Mouse (Mus musculus): Measurements from ENCODE around the gene Tbc1d8.

Tbc1d8 gene

DNA sequence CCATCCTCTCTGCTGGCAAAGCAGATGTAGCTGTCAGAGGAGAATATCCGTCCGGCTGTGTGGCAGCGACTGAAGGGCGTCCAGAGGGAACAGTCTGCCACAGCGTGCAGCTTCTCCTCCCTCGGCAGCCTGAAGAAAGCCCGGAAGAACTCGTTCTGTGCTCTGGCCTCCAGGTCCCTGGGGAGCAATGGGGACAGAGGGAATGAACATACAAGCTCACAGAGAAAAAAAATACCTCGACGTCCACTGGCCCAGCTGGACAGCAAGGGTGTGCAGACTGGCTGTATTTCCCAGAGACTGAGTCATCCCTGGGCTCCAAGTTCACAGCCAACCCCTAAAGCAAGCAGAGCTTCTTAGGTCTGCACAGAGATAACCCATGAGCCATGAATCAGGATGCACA is 84.5 kb downstream of the Tbc1d8 start:
- no peak for DNase-seq (ENCODE audit: low spot score)

DNA sequence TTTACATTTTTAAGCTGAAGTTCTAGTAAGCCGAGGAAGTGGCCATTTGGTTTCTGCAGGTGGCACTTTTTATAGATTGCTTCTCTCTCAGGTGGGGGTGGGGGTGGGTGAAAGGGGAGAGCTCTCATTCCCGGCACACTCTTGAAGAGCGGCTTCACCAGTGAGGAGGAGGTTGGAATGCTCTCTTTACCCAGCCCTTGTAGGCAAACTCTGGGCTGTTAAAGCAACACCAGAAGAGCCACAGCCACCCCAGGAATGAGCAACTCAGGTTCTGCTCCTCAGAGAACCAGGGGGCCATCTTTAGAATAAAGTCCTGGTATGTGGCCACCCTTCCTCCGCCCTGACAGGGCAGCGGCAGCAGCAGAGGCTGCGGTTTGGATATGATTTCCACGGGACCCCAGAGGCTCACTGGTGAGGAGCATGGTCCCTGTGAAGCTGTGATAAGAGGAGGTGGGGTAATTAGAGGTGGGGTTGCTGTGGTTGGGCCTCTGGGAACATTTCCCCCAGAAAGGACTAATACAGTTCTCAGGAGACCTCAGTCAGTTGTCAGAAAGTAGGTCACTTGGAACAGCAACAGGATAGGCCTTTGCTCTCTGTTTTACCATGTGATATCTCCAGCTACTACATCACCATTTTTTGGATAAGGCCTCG is 85.2 kb downstream of the Tbc1d8 start:
- DNase-seq (ENCODE audit: low spot score), result no peak

DNA sequence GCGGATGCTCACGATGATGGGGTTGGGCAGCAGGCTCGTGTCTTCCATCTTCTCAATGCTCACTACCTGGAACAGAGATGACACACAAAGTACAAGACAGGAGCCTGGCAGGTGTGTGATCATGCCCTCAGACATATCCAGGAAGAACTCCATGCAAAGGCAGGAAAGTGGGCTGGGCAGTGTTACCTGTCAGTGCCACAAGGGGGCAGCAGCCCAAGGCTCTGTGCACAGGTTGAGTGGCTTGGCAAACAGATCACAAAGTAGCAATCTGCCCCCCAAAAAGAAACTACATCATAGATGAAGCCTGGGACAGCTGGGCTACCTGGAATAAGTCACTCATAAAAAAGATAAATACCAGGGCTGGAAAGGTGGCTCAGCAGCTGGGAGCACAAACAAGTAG is 86.4 kb downstream of the Tbc1d8 start:
- peak; percentile 74 for DNase-seq (ENCODE audit: low spot score)

DNA sequence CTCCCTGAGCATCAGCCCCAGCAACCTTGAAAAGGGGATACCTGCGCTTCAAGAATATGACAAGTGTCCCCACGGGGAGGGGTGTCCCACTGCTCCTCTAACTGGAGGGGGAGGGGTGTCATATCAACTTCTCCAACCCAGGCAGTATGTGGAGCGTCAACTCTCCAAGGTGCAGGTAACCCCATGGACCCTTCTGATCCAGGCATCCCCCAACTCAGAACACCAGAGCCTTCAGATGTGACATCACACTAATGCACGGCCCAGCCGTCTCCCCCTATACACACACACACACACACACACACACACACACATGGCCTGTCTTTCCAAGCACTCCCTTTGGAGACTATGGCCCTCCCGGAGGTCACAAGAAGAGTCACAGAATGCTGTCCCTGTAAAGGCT is 86.9 kb downstream of the Tbc1d8 start:
- DNase-seq (ENCODE audit: low spot score), result no peak

DNA sequence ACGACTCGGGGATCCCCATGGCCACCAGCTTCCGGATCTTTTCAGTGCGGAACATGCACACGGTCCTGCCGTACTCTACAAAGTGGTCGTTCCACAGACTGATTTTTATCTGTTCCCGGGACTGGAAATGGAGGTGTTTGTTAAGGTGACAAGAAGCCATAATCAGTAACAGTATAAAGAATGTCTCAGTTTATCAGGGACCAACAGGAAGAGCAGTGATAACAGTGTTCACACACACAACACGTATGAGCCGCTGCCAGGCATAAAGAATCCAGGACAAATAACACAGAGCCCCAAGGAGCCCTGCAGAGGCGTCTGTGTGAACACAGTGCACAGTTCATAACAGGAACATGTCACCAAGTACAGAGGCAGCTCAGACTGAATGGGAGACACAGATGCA is 89.2 kb downstream of the Tbc1d8 start:
- no peak for DNase-seq (ENCODE audit: low spot score)

DNA sequence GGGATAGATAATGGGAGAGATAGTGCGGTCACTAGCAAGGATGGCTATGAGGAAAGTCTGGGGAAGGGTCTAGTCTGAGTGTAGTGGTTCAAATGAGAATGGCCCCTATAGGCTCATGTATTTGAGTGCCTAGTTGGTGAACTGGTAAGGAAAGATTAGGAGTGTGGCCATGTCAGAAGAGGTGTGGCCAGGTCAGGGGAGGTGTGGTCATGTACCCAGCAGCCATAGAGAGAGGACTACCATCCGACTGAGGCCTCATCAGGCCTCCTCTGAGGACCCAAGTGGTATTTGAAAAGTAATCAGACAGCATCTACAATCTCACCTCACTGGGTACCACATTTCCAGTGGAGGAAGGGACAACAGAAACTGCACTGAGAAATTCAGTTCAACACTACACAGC is 90.4 kb downstream of the Tbc1d8 start:
- DNase-seq (ENCODE audit: low spot score), result no peak

DNA sequence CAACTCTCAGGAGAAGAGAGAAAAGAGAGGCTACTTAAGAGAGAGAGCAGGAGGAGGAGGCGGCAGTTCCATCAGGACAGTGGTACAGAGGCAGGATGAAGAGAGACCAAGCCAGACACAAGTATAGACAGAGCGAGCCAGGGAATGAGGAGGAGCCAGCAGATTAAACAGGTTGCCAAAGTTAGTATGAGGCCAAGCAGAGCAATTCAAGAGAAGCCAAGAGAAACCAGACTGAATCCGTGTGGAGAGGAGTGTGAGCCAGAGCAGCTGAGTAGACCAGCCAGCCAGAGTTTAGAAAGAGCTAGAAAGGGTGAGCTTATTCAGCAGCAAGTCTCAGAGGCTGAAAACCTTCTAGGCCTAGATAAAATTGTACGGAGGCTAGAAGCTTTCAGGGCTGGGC is 91.1 kb downstream of the Tbc1d8 start:
- DNase-seq (ENCODE audit: low spot score), result no peak

DNA sequence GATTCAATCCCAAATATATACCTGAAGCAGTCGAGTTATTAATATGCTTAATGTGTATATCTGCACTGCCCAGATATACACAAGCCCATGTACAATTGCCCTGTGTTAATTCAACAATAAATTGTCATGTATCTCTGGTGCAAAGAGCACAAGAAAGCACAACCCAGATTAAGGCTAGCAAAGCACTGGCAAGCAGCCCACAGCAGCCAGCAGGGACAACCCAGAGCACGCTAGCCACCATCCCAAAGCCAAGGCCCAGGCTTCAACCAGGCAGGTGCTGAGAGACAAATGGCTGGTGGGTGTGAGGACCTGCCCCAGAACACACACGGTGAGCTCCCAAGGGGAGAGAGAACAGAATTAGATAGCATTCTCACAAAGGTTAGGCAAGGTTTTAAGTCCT is 92.1 kb downstream of the Tbc1d8 start:
- no peak for DNase-seq (ENCODE audit: low spot score)

DNA sequence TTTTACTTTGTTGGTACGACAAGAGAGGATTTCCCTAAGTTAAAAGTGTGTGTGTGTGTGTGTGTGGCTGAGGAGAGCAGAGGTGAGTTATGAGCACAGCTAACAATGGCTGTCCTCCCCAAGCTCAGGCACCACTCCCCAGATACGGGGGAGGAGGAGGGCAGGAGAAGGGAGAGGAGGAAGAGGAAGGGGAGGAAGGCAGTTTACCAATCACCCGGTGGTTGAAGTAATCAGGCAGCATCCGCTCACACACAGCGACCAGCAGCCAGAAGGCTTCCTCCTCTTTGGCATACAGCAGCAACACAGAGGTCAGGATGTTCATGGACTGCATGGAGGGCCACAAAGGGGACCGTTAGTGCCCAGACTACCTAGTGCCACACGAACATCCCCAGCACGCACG is 93.6 kb downstream of the Tbc1d8 start:
- no peak for DNase-seq (ENCODE audit: low spot score)

DNA sequence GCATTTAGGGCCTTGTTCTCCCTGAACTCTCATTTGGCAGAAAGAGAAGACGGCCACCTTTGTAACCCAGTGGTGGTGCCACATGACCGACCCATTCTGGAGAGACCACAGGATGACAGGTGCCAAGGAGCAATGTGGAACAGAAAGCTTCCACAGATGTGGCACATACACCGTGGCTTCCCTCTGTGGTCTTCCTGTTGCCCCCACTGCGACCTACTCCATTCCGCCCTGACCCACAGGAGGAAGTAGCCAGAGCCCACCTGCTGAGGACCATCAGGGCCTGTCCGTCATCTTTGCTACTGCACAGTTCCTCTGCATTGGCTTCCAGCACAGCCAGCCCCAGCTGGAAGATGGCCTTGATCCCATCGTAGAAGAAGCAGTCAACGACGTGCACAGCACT is 97.5 kb downstream of the Tbc1d8 start:
- no peak for DNase-seq (ENCODE audit: low spot score)

DNA sequence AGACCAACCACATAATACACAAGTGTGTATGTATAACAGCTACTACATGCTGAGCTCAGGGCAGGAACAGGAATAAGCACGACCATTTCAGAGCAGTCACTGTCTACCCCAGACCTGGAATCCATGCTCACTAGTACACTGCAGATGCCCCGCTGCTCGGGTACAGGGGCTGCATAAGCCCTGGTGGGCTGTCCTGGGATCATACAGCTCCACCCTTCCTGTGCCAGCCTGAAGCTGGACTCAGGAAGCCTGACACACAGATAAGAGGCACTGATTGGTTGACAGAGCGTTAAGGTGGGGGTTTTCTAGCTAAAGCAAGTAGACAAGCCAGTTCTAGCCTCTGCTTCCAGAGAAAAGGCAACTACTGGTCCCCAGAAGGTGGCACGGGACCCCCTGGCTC is 99.5 kb downstream of the Tbc1d8 start:
- DNase-seq (ENCODE audit: low spot score), result no peak

DNA sequence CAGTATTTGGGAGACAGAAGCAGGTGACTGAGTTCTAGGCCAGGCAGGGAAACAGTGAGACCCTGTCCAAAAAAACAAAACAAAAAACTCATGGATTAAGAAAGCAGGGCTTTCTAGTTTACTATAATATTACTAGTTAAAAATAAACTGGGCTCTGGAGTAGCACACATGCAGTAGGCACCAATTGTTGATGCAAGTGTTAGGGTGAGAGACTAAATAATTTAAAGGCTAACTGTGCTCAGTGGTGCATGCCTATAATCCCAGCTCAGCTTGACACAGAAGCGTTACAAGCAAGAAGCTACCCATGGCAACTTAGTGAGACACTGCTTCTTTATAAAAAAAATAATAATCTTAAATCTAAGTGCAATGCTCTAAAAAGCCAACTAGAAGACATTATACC is 100.0 kb downstream of the Tbc1d8 start:
- DNase-seq (ENCODE audit: low spot score), result no peak

DNA sequence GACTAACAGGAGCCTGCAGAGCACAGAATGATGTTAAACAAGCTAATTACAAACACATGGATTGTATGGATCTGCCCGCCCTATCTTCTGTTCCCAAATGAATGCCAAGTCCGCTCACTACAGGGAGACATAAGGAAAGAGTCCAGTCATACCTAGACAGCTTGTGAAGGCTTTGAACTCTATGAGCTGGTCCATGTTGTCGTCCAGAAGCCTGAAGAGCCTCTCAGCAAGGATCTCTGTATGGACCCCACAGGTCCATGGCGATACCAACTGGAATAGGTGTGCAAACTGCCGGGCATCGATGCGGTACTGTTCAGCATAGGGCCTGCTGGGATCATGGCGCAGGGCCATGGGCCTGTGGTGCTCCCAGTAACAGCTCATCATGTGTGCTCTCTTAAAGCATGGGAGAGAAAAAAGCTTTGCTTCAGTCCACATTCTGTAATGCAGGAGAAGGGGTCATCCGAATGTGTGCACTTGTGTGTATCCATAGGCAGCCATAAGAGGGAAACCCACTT is 101.8 kb downstream of the Tbc1d8 start:
- DNase-seq (ENCODE audit: low spot score), result no peak

DNA sequence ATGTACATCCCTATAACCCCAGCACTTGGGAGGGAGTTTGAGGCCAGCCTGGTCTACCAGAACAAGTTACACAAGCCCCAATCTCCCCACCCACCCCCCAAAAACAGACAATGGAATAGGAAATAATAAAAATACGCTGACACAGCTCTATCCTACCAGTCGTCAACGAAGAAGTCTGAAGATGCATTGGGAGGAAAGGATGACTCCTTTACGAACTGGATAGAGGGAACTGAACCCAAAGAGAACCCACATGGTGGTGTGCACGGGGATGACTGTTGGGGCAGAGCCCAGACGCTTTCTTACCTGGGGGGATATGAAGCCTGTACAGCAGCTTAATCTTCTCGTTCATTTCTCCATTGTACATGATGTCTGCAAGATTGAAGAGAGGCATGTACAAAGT is 102.4 kb downstream of the Tbc1d8 start:
- DNase-seq (ENCODE audit: low spot score), result no peak

DNA sequence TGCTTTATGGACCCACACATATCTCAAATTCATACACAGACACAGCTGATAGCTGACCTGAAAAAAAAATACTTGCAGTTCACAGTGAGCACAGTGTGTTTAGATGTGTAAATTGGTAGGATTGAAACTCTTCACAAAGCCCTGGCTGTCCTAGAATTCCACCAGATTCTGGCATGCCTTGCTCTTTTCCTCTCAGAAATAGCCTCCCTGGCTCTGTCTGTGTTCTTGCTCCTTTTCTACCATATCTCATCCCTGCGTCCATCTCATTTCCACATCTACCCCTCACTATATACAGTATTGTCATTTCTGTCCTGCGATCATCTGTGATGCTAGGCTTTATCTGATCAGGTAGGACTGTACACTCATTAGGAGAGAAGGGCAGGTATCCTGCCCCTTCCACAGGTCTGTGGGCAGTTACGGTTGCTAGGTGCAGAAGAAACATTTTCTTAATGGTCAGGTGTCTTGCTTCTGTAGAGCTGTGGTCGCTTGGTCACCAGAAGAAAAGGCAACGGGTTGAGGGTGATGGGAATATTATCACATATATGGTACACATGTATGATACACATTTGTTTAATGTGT is 104.2 kb downstream of the Tbc1d8 start:
- DNase-seq (ENCODE audit: low spot score), result no peak

DNA sequence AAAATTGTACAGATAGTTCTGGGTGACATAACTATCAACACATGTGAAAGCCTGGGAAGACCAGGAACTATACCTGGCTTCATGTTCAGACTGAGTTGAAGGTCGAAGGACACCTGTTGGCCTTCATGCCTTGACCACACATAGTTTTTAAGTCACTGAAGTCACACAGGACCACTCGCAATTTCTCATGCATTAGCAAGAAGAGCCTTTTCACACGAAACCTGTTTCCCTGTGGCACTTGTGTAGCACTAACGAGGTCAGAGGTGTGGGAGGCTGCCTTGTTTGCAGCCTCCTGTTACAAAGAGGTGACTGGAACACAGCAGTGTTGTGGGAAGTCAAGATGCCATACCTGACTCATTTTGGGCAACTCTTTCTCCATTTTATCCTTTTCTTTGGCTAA is 105.2 kb downstream of the Tbc1d8 start:
- no peak for DNase-seq (ENCODE audit: low spot score)

DNA sequence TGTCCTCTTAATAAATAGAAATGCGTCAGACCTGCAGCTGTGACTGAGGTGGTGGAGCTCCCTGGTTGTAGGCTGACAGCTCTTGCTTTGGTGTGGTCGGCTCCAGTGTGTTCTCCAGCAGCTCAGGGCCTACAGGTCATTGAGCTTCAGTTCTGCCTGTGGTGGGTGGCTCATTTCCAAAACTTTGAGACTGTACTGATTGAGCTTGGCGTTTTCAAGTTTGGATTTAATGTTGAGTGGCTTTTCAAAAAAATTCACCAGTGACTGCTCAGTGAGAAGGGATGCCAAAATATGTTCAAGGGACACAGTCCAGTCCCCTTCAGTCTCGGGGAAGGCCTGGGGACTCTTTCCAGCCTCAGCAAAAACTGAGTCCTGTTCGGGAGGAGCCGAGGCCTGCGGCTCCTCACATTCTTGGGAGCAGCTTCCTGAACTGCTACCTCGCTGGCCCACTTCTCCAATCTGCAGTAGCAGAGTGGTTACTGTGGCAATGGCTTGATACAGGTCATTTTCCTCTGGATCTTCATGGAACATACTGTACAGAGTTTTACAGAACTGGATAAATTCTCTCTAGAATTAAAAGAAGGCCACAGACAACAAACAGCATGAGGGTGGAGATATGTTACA is 106.2 kb downstream of the Tbc1d8 start:
- no peak for DNase-seq (ENCODE audit: low spot score)

DNA sequence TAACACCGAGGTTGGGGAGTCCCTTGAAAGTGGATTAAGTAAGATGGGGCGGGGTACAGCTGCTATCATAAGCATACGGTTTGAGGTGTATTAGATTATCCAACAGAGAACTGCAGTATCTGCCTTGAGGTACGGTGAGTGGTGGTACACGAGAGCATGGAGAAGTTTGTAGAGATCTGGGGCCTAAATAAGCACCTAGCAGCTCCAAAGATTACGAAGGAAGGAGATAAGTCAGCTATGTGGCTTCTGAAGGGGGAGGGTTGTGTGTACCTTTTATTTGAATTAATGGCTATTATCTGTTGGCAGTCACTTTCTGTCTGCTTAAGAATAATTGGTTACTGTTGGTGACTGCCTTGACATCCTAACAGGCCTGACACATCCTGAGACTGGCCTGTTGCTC is 108.1 kb downstream of the Tbc1d8 start:
- DNase-seq (ENCODE audit: low spot score), result no peak

DNA sequence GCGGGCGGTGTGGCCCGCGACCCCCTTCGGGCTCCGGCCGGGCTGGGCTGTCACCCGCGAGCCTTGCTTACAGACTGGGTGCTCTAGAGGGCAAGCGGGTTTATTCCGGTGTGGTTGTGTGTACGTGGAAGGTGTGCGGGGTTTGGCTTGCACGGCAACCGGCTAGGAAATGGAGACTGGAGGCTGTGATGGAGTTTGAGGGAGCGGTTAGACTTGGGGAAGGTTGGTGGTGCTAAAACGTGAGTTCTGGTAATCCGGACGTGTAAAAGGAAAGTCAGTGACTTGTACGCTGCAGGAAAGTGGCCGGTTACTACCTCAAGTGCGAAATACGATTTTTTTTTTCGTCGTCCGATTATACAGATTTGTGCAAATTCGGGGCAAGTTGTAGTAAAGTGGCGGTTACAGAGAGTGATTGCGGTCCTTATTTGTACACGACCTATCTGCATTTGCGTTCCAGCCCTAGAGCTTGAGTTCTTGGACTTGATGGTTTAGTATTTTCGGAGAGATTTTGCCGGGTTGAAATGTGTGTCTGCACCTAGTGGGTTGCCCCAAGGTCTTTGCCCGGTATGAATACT is 110.2 kb downstream of the Tbc1d8 start:
- DNase-seq (ENCODE audit: low spot score), result no peak

DNA sequence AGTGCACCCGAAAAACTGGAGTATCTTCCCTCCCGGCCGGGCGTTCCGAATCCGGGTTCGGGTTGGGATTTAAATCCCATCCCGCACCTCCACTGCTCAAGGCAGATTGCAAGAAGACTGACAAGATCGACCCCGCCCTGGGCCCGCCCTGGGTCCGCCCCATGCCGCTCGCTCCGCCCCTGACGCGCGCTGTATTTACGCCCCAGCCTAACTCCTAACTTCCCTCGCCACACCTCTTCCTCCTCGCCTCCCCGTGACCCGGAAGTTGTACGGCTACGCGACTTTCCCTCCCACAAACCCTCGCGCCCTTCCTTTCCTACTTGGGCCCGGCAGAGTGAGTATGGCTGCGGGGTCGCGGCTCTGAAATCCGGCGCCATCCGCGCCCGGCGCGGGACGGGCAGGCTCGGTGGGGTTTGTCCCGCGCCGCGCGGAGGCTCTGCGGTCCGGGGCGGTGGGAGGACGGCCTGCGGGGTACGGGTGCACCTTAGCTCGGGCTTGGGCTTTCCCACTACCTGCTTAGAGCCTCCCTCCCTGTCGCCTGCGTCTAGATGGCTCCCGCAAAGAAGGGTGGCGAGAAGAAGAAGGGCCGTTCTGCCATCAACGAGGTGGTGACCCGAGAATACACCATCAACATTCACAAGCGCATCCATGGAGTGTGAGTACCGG is 110.8 kb downstream of the Tbc1d8 start, which contains the start of gene Rpl31:
Gene Rpl31, plus strand, starts transcription at position 242 of the 666 bp plus-strand sequence.
- peak; percentile 95 for DNase-seq (ENCODE audit: low spot score)

DNA sequence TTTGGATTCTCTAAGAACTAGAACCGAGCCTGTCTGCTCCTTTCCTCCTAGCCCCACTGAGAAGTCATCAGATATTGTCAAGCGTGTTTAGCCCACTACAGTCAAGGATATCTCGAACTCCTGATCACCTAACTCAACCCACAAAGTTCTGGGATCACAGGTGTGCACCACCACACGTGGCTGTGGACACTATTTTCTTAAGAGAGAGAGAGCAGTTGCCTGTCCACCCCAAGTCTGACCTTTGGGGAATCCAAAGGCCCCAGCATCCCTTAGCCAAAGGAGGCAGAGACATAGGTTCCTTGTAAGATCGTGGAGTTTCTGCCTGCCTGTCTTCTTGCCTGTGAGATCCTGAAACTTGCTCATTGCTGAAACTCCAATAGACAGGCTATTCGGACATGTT is 111.5 kb downstream of the Tbc1d8 start:
- DNase-seq (ENCODE audit: low spot score), result no peak

DNA sequence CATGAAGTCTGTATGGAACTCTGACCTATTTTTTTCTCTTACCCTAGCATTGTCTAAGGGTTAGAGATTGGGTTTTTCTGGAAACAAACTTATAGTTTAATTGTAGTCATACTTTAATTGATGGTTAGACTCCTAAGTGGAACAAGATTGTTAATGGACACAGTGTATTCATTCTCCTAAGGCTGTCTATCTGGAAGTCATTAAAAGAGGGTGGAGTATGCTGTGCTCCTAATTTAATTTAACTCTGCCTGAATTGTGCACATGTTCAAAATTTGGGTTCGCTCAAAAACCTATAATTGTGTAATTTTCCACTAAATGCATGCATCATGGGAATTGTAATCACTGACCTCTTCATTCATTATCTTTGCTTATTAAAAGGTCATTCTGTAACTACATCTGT is 113.0 kb downstream of the Tbc1d8 start:
- no peak for DNase-seq (ENCODE audit: low spot score)

DNA sequence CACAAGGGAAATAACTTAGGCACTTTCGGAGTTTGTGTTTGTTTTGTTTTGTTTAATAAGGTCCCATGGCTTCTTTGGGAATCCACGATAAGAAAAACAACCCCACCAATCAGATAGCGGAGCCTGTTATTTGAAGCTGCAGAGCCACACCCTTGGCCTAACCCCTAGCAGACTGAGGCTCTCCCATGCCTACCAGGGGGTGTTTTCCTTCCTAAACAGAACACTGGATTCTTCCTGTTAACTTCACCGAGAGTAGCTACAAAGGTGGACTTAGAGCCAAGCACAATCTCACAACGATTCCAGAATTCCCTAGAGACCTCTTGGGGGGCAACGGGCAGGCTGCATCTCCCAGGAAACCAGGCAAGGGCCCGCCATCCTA is 116.1 kb downstream of the Tbc1d8 start:
- no peak for DNase-seq (ENCODE audit: low spot score)

Measured in urinary bladder, postnatal 25 days (tissue).